Mouse (Mus musculus) macrophage (primary cell): ENCODE measurements at regions not wholly inside any gene's neighbourhood (a gene's known extent, or its start where the extent isn't known, plus 50 kb on each side); places are given as distances from the start of the nearest gene placed in this dataset.

Experiments
- H3K27ac ChIP-seq: fragments of 350-480 bp; formaldehyde crosslinking; 2 replicates; pipeline ENCODE4 v1.9.0; 2021
- H3K36me3 ChIP-seq: fragments of 350-480 bp; formaldehyde crosslinking; 2 replicates; pipeline ENCODE4 v1.9.0; 2021; ENCODE audit errors: inconsistent target
- H3K4me3 ChIP-seq: fragments of 350-480 bp; formaldehyde crosslinking; 2 replicates; pipeline ENCODE4 v1.9.0; 2021; ENCODE audit errors: inconsistent target
- H3K79me2 ChIP-seq: fragments of 350-480 bp; formaldehyde crosslinking; 2 replicates; pipeline ENCODE4 v1.9.0; 2021; ENCODE audit errors: inconsistent target
- WGBS: methylation state at CpG from one replicate; pipeline ENCODE4 v1.1.7; 2026; ENCODE audit warnings: inconsistent platforms; ENCODE audit not compliant: missing documents; 5-methylcytosine and 5-hydroxymethylcytosine counted together

DNA sequence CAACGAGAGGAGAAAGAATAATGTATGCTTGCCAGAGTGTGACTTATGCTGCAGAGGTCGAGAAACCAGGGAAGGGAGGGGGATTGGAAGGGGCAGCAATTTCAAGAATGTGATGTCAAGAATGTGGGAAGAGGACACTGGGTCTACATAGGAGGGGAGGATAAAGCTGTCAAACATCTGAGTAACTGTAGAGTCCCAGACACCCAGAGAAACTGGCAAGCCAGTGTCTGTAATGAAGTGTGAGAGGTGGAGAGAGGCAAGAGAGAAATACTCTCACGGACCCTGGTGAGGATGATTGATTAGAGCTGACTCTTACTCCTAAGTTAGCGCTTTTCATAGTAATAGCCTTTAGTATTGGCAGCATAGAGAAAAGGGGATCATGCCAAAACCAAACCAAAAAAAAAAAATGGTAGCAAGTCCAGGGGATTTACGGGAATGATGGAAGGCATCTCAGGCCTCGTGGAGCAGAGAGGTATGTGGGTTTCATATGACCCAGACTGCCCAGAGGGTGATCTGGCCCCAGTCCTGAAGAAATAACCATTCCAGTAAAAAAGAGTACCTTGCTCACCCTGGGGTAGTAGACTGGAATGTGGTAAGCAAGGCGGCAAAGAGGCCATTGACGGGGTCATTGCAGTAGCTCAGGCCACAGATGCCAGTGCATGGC lies 146.2 kb upstream of the Serp2 start:
- Histone ChIP-seq H3K4me3 (no peak overlapping the region), H3K27ac (0 out of 2 replicates have a peak overlapping the region, but pooled peaks have one; percentile 24), H3K36me3 (no peaks in the 10 kb centered on the region), H3K79me2 (no peaks in the 10 kb centered on the region)
- WGBS = 79% methylated on average over 8 of the region's 8 CpGs

DNA sequence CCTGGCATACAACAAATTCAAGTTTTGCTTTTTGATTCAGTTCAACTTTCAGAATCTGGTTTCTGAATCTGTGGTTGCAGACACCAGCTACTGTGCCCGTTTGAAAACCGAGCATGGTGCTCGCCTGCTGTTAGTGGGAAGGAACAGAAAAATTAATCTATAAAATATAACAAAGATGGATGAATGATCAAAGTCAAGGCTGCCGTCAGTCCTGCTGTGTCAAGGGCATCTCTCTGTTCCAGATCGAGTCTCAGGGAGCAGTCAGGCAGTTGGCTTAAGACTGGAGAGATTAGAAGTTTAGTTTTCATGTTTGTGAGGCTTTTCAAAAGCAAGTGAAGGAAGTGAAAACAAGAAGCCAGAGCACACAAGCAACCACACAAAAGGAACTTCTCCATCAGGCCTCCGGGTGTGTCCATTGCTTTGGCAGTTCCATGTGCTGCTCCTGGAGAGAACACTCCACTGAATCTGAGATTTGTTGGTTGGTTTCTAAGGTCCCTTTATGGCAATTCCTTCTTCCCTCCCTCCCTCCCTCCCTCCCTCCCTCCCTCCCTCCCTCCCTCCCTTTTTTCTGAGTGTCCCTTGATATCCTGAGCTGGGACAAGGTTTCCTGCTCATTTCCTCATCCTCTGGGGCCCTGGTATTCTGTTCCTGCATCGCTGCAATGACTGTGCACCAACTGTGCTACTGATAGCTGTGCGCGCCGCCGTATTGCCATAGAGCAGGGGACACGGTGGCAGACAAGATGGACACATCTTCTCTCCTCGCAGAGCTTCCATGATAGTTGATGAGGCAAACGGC lies 145.4 kb upstream of the Serp2 start:
- Histone ChIP-seq H3K79me2 (no peaks in the 10 kb centered on the region), H3K36me3 (no peaks in the 10 kb centered on the region), H3K4me3 (no peak overlapping the region), H3K27ac (peak overlapping the region; percentile 29)
- 4% methylated on average over 14 of the region's 14 CpGs for WGBS

DNA sequence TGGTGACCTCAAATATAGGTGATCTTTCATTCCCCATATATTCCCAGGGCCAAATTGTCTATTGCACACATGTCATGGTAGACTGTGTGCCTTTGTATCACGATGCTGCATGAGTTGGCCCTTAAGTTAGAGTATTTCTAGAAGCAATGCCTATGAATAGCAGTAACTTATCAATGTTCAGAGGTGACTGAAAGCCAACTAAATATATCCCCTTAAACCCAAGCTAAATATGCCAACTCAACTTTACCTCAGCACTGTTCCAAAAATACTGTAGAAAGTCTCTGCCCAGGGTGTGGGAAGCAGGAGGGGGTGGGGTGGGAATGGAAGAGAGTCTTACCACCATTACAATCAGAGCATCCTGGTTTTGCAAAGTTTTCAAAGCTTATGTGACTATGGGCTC lies 144.6 kb upstream of the Serp2 start:
- Histone ChIP-seq H3K36me3 (no peaks in the 10 kb centered on the region), H3K27ac (no peak overlapping the region; the same call in 1 of the 2 replicates), H3K4me3 (no peak overlapping the region), H3K79me2 (no peaks in the 10 kb centered on the region)
- 65% methylated on average over 1 of the region's 1 CpGs for WGBS

DNA sequence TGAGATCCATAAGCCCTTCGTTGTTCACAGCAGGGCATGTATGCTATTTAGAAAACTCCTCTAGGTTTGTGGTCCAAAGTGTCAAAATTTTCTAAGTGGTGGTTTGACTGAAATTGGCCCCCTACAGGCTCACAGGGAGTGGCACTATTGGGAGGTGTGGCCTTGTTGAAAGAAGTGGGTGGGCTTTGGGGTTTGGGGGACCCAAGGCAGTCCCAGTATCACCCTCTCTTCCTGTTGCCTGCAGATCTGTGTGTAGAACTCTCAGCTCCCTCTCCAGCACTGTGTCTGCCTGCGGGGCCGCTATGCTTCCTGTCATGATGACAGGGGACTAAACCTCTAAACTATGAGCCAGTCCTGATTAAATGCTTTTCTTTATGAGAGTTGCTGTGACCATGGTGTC lies 144.1 kb upstream of the Serp2 start:
- Histone ChIP-seq H3K79me2 (no peaks in the 10 kb centered on the region), H3K4me3 (no peak overlapping the region), H3K36me3 (no peaks in the 10 kb centered on the region), H3K27ac (no peak overlapping the region)
- 34% methylated on average over 3 of the region's 3 CpGs for WGBS

DNA sequence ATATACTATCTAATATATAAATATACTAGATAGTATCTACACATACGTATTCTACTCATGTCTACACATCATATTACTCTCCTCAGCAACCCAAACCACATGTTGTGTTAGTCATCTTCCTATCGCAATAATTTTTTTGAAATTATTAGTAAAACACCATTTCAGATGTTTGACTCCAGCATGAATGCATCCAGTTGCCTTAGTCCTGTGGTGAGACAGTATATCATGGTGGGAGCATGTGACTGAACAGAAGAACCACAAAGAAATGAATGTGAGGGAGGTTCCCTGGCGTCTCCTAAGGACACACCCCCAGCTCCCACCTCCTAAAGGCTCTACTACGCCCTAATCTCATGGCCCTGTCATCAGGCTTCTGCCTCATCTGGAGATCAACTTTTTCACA lies 143.5 kb upstream of the Serp2 start:
- no peak overlapping the region for H3K4me3 ChIP-seq
- H3K79me2 ChIP-seq = no peaks in the 10 kb centered on the region
- no peaks in the 10 kb centered on the region for H3K36me3 ChIP-seq
- 66% methylated on average over 2 of the region's 4 CpGs for WGBS
- no peak overlapping the region for H3K27ac ChIP-seq

DNA sequence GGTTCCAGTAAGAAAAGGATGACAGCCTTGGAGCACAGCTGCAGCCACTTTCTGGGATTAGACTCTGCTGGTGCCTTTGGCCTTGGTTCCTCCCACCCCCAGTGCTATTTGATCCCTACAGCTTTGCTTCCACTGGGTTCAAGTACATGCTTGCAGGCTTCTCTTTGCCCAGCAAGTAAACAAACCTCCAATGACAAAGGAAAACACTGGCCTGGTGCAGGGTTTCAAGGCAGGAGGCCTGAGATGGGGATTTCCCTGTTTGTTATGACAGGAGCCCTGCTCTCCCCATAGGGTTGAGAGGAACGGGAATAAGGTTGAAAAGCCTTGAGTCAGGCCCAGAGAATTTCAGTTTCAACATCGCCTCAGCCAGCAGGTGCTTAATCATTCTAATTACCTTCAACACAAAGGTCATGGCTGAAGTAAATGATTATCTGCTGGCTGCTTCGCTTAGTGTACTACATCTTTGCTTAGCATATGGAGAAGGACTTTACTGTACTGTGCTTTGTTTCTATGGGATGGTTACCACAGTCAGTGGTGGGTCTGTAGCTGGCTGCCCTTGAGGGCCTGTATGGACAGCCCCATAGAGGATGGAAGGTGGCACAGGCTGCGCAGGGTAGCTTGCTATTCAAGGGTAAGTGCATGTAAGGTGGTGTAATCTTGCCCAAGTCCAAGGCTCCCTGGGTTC lies 142.2 kb upstream of the Serp2 start:
- 83% methylated on average over 4 of the region's 4 CpGs for WGBS
- H3K79me2 ChIP-seq = no peaks in the 10 kb centered on the region
- H3K36me3 ChIP-seq = no peaks in the 10 kb centered on the region
- no peak overlapping the region for H3K4me3 ChIP-seq
- no peak overlapping the region for H3K27ac ChIP-seq

DNA sequence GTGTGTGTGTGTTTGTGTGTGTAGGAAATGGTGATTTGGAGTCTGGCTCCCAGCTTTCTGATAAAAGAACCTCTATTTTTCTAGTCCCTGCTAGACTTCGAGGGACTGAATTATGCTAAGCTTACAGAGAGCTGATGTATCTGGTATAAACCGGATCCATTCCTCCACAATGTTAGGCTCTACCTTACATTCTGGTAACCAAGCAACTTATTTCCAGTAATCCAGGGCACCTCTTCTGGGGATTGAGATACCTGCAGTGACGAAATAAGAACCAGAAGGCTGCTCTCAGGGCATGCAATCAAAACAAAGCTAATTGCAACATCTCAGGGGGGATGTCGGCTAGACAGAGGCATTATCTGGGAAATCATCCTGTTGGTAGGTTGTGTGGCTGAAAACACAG lies 140.0 kb upstream of the Serp2 start:
- no peak overlapping the region for H3K4me3 ChIP-seq
- H3K36me3 ChIP-seq = no peaks in the 10 kb centered on the region
- 60% methylated on average over 4 of the region's 4 CpGs for WGBS
- H3K27ac ChIP-seq = no peak overlapping the region
- no peaks in the 10 kb centered on the region for H3K79me2 ChIP-seq

DNA sequence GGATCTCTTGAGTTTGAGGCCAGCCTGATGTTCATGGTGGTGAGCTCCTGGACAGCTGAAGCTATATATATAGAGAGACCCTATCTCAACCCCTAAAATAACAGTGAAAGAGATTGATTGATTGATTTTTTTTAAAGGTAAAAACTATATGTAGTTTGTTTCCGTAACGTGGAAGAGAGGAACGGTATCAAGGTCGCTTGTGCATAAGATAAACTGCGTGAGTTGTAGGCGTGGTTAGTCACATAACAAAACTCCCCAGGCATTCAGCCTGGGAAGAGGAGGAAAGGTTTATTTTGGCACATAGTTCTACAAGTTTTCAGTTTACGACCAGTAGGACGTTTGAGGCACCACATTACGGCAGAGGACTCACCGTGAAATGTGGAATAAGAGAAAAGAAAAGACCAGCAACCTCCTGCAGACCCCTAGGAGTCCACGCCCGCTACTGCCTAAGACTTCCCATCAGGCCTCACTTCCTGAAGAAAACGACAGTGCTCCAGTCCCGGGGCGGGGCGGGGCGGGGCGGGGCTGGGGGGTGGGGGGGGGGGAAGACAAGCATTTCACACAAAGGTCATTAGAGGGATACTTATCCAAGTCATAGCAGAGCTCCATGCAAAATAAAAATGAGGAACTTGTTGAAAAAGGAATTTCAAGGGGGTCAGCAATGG lies 139.1 kb upstream of the Serp2 start:
- Histone ChIP-seq H3K79me2 (no peaks in the 10 kb centered on the region), H3K27ac (no peak overlapping the region), H3K36me3 (no peaks in the 10 kb centered on the region), H3K4me3 (no peak overlapping the region)
- 42% methylated on average over 16 of the region's 18 CpGs for WGBS

DNA sequence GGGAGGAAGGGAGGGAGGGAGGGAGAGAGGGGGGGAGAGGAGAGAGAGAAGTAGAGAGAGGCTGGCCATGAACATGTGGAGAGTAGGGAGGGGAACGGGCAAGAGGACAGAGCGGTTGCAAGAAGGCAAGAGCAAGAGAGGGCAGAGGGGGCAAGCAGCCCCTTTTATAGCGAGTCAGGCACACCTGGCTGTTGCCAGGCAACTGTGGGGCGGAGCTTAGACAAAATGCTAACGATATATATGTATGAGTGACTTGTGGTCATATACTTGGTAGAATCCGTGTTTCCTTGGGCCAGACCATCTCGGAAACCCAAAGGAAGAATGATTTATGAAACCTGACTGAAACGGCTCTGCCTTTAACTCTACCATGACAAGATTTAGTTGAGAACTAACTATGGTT lies 138.2 kb upstream of the Serp2 start:
- Histone ChIP-seq H3K36me3 (no peaks in the 10 kb centered on the region), H3K27ac (no peak overlapping the region), H3K4me3 (no peak overlapping the region), H3K79me2 (no peaks in the 10 kb centered on the region)
- 34% methylated on average over 8 of the region's 8 CpGs for WGBS

DNA sequence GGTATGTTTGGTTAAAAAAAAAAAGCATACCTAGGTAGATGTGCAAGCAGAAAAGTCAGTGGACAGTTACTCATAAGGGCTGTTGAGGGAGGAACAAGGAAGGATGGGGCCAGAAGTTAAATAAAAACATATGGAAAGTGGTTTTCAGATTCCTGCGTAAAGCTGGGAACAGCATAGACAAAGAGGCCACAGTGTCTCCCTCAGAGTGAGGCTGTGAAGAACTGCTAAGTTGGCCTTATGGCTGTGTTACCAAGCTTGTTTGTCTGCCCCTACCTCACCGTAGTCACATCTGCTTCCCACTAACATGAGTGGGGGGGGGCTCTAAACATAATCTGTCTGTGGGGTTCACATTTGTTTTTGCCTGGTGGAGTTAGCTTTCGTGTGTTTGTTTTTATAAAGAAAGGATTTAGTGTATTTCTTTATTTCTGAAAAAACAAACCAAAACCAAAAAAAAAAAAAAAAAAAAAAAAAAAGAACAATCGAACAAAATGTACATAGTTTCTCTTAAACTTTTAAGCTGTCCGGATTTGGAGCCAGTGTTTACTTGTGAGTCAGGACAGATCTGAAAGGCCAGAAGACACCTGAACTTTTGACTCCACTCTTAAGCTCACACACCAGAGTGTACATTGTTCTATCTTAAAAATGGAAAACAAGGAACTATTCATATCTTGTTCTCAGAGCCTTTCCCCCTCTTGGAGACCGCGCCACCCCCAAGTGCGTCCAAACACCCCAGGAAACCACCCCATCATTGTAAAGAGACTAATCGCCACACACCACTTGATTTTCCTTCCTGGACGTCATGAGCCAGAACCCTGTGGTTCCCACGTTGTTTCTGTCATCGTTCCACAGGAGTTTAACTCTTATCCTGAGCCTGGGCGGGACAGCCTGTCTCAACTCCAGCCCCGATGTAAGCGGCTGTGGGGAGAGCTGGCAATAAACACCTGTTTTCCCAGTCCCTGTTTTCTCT lies 136.9 kb upstream of the Serp2 start:
- Histone ChIP-seq H3K27ac (no peak overlapping the region), H3K36me3 (no peaks in the 10 kb centered on the region), H3K4me3 (no peak overlapping the region), H3K79me2 (no peaks in the 10 kb centered on the region)
- WGBS = 34% methylated on average over 15 of the region's 15 CpGs

DNA sequence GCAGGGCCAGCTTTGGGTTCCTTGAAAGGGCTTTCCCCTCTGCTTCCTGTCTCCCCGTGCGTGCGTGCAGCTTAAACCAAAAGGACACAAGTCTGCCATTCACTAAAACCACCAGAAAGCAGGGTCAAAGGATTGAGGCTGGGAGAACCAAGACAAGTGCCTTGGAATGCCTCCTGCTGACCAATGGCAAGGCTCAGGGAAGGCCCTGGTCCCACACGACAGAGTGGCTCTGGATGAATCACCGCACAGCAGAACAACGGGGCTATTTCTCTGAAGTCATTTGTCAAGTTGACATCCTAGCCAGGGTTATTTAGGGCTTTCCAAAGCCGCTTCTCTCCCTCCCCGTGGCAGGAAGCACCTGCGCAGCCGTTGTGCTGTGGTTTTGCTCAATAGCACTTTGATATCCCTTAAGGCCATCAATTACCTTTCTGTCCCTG lies 131.3 kb upstream of the Serp2 start:
- H3K4me3 ChIP-seq = no peak overlapping the region
- 25% methylated on average over 10 of the region's 10 CpGs for WGBS

DNA sequence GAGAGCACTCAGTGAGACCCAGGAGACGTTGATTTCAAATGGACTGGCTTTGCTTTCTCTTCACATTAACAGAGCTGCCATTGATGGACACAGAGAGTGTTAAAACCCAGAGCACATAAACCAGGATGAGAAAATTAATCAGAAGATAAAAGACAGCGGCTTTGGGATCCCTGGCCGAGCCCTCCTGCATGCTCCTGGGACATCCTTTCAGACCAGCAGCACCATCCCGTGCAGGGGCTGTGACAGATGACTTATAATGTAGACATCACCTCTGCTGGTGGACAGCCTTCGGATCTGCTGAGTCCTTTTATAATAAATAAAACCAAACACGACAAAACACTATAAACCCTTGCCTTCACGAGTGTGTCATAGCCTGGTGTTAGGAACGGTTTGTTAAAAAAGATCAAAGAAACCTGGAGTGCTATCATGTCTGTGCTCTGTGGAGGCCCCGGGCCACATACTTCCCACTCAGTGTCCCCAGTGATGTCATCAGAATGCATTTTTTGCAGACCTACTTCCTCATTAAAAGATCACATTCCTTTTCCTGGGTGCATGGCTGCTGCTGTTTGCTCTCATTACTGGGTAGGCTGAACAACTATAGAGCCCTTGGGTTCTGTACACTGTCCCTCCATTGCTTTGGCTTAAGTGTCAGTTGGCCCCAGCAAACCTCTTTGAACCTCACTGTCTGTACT lies 130.2 kb upstream of the Serp2 start:
- Histone ChIP-seq H3K79me2 (no peaks in the 10 kb centered on the region), H3K4me3 (no peak overlapping the region), H3K27ac (no peak overlapping the region), H3K36me3 (no peaks in the 10 kb centered on the region)
- WGBS = 54% methylated on average over 9 of the region's 9 CpGs

More for the DNA sequence above, 131.3 kb upstream of the Serp2 start:
- no peaks in the 10 kb centered on the region for H3K79me2 ChIP-seq
- no peaks in the 10 kb centered on the region for H3K36me3 ChIP-seq
- no peak overlapping the region for H3K27ac ChIP-seq
